Mouse (Mus musculus) ovary, postnatal 14 days (tissue): Measurements from ENCODE around the gene Cd22.
"Not testable (repeated sequence)": the region's sequence is repeated elsewhere in the genome, so short reads cannot be mapped to it uniquely, and the experiment has no call there.

Experiments used
- DNase-seq: peaks from one replicate; pipeline ENCODE4 v3.0.0; 2022; ENCODE audit warnings: low spot score

The Cd22 gene

GRCm38 (mm10) chr7:30861464-30861863, 18.7 kb downstream of the Cd22 start, which contains the start of gene Ffar1:
TSS of gene Ffar1 (minus strand) at chr7:30861564.
- DNase-seq = no peak

GRCm38 (mm10) chr7:30859635-30860402, 20.3 kb downstream of the Cd22 start:
- DNase-seq = peak; percentile 50

- DNase-seq = peak; percentile 66
These were observed 20.9 kb downstream of the Cd22 start for GRCm38 (mm10) chr7:30859290-30859634.

GRCm38 (mm10) chr7:30857746-30858145, 22.4 kb downstream of the Cd22 start:
- no peak for DNase-seq

- DNase-seq = no peak
These were observed 24.1 kb downstream of the Cd22 start, which contains the start of gene Ffar3 for GRCm38 (mm10) chr7:30856078-30856477. TSS of gene Ffar3 (minus strand) at chr7:30856178.

GRCm38 (mm10) chr7:30851421-30851820, 28.7 kb downstream of the Cd22 start:
- no peak for DNase-seq

- no peak for DNase-seq
These were observed 32.2 kb downstream of the Cd22 start for GRCm38 (mm10) chr7:30847934-30848333.

GRCm38 (mm10) chr7:30847386-30847785, 32.8 kb downstream of the Cd22 start:
- no peak for DNase-seq

- no peak for DNase-seq
These were observed 33.6 kb downstream of the Cd22 start for GRCm38 (mm10) chr7:30846505-30847053.

- DNase-seq = no peak
These were observed 35.4 kb downstream of the Cd22 start for GRCm38 (mm10) chr7:30844676-30845297.

GRCm38 (mm10) chr7:30842092-30842491, 38.0 kb downstream of the Cd22 start:
- no peak for DNase-seq

GRCm38 (mm10) chr7:30841379-30841778, 38.8 kb downstream of the Cd22 start:
- DNase-seq = no peak

GRCm38 (mm10) chr7:30840306-30840705, 39.8 kb downstream of the Cd22 start:
- no peak for DNase-seq

- no peak for DNase-seq
These were observed 42.9 kb downstream of the Cd22 start for GRCm38 (mm10) chr7:30837277-30837676.

- DNase-seq = not testable (repeated sequence)
These were observed 47.5 kb downstream of the Cd22 start for GRCm38 (mm10) chr7:30832684-30833083.

- DNase-seq = no peak
These were observed 47.9 kb downstream of the Cd22 start for GRCm38 (mm10) chr7:30832261-30832660.

- DNase-seq = no peak
These were observed 50.7 kb downstream of the Cd22 start for GRCm38 (mm10) chr7:30829428-30829827.

GRCm38 (mm10) chr7:30828871-30829270, 51.3 kb downstream of the Cd22 start:
- not testable (repeated sequence) for DNase-seq

GRCm38 (mm10) chr7:30826660-30827059, 53.5 kb downstream of the Cd22 start:
- DNase-seq = no peak

- no peak for DNase-seq
These were observed 55.8 kb downstream of the Cd22 start for GRCm38 (mm10) chr7:30824306-30824705.

GRCm38 (mm10) chr7:30823675-30824074, 56.5 kb downstream of the Cd22 start, which contains the start of gene Ffar2:
TSS of gene Ffar2 (minus strand) at chr7:30823775.
- DNase-seq = no peak

GRCm38 (mm10) chr7:30821532-30821931, 58.6 kb downstream of the Cd22 start:
- no peak for DNase-seq

- no peak for DNase-seq
These were observed 59.2 kb downstream of the Cd22 start for GRCm38 (mm10) chr7:30820854-30821445.
